Mouse (Mus musculus) left cerebral cortex, postnatal 10 days (tissue): ENCODE measurements around the gene Tspear. TPM values are rescaled to one million over a fixed set of nuclear protein-coding genes. Genes with fewer than 3 reads are reported as not detected.

Experiments used
- DNase-seq, 2 experiments: peaks; one replicate each; pipeline ENCODE4 v3.0.0; 2021 to 2022; ENCODE audit warnings: low spot score in 2 of 2, mixed read lengths in 1 of 2; ENCODE audit errors: extremely low spot score in 1 of 2
- intact Hi-C: fragments of 180-260 bp; cut with DNase I; formaldehyde crosslinking; loops from one replicate; pipeline ENCODE4 v1.15.1; 2025
- microRNA-seq: library from miRNA; unstranded; fragments of <30 nt; microRNA quantifications from one replicate; pipeline ENCODE4 v1.2.0, GENCODE M21; 2022
- total RNA-seq, 2 experiments: library from RNA; stranded (reverse); gene quantifications; 2 replicates each; pipeline ENCODE4 v1.2.3; 2021

Gene Tspear
- total RNA-seq, 2 experiments from 2014 or later, result 0.18 TPM; not detected in 1

DNA sequence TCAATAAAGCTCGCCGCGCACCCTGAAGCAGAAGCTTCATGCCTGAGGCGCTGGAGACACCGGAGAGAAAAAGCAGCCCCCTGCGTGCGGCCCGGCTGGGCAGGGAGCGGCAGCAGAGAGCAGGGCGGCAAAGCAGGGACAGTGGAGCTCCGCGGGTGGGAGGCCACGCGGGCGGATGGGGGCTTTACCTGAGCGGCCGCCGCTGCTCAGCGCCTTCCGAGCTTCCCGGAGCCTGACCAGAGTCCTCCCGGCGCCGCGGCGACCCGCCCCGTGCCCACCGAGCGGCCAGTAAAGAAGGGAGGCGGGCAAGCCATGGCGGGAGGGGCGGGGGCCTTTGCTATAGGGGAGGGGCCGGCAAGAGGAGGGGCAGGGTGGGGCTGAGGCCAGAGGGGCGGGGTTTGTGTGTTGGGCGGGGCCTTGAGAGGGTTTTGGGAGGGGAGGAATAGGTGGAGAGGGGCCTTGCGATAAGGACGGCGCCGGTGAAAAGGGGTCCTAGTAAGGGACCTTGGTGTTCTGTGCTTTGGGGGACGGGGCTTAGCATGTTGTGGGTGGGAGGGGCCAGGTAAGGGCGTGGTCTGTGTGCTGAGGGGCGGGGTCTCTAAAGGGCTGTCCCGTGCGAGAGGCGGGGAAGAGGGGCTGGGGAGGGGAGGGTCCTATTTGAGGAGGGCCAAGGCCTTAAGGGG is 216.0 kb downstream of the Tspear start, which contains the start of gene Lrrc3:
Gene Lrrc3 (minus strand): TSS at position 326 of the 683 bp plus-strand sequence.
- DNase-seq, result peak; percentile 49 to 77
- intact Hi-C loops, result no loop called here

DNA sequence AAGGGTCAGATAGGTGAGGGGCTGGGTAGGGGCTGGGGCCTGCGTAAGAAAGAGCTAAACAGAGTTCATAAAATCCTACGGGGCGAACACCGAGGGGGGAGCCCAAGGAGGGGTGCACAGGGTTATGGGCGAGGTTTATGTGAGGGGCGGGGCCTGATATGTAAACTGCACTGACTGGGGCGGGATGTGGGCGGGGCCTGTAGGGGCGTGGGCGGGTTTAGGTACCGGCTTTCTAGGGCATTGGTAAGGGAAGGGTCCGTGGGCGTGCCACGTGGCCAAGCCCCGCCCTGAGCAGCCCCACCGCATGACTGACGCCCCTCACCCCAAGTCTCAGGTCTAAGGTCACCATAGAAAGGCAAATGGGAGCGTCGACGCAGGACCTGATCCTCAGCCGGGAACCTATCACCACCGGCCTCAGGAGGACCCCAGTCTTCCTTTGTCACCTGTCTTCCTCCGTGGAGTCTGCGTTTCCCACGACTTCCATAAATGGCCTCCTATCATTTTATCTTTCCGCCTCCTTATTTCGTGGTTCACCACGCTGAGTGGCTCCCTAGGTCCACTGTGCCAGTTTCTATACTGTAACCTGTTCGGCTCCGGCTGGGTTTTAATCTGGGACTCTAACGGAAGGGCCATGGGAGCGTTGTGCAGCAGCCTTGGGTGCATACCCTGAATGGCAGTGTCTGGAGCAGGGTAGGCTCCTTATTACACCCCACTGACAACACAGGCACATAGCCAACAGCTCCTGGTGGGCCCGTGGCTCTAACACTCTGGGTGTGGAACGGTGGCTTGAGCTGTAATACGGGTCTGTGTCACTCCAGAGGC is 216.7 kb downstream of the Tspear start:
- peak; percentile 79 to 86 for DNase-seq
- intact Hi-C loops, result no loop called here

DNA sequence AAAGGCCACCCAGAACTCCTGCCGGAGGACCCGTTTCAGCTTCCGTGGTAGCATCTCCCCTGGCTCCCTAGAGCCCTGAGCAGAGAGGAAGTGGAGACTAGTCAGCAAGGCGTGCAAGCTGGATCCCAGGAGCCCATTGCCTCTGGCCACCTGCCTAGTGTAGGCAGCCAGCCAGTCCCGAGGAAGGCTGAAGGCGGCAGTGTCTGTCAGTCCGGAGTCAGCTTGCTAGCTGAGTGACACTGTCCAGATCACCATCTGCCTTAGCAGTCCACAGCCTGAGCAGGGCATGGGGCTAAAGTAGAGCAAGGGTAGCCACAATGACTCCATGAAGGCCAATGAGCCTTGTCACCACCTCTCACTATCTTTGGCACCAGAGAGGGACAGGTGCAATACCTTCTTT is 226.2 kb downstream of the Tspear start:
- intact Hi-C loops, result no loop called here

DNA sequence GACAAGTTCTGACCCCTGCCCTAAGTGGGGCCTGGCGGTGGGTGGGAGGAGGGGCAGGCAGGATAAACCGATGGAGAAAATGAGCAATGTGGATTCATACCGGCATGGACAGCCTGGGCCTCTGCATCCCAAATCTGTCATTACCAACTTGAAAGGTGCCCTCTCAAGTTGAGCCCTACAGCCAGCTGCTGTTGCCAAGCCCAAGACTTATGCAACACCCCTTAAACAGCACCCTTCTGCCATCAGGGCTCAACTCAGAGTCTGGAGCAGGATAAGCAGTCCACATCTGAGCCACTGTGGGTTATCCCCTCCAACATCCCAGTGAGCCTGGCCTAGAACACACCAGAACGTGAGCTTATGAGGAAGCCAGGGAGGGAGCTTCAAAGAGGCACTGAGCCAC is 226.9 kb downstream of the Tspear start:
- intact Hi-C loops, result no loop called here
- no peak for DNase-seq

More for the DNA sequence above, 226.2 kb downstream of the Tspear start:
- no peak for DNase-seq

DNA sequence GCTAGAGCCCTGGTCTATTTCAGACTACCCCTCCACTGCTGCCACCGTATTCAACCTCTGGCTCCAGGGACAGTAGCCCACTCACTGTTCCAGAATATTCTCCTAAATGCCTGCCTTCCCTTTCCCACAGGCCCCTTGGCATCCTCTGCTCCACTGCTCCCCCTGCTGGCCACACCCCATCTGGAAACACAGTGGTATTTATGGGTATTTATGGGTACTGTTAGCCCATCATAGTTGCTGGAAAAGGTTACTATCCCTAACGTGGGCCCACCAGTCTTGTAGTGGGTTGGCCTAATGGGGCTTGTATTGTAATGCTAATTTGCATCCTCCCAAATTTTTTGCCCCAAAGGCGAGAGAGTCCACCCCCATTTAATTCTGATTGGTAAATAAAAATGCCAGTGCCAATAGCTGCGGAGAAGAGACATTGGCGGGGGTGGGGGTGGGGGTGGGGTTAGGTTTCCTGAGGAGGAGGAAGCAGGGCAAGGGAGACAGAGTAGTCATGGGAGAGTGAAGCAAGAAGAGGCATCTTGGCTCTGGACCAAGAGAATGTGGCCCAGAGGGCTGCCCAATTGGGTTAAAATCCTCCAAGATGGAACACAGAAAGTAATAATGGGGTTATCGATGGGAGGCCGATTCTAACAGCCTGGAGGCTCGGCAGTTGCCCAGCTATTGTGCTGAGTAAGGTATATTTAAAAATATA is 230.4 kb downstream of the Tspear start:
- intact Hi-C loops, result no loop called here
- DNase-seq, result no peak

DNA sequence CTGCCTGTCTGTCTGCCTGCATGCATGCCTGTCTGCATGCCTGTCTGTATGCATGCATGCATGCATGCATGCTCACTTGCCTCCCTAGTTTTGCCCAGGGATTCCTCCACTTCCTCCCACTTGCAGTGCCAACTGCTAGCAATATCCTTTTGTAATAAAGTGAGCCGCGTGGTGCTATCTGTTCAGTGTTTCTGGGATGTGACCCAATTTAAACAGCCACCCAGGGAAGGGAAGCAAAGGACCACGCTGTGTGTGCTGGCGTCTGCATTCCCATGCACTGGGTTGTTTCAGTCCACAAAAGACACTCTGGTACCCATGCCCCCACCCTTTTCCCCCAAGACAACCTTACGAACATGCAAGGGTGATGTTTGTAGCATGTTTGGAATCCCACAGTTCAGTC is 234.6 kb downstream of the Tspear start:
- intact Hi-C loops, result no loop called here
- no peak for DNase-seq

DNA sequence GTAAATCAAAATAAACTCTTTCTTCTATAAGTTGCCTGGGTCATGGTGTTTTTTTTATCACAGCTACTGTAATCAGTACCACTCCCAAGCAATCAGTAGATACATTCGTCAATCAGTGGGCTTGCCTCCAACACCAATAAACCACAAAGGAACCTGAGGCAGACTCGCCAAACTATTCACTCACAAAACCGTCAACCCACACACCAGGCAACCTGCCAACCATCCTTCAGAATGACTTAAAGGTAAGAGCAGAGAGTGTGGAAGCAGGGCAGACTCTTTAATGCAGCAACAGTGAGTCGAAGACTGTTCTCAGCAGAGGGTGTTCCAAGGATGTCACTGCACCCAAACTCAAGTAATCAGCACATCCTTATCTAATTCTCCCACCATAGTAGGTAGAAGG is 236.3 kb downstream of the Tspear start:
- DNase-seq, result no peak
- intact Hi-C loops, result no loop called here

DNA sequence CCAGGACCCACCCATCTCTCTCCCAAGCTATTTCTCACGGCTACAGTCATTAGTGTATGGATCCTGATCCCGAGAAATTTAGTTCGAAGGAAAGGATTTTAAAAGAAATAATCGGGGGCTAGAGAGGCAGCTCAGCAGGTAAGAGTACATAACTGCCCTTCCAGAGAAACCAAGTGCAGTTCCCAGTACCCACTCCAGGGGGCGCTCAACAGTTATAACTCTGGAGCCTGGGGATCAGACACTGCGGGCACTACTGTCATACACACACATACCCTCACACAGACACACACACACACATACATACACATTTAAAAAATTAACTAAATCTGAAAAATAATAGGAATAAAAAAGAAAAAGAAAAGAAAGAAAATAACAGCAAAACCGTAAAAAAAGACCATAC is 239.8 kb downstream of the Tspear start:
- peak in 1 of 2 experiments; percentile 52 for DNase-seq
- intact Hi-C loops, result no loop called here

DNA sequence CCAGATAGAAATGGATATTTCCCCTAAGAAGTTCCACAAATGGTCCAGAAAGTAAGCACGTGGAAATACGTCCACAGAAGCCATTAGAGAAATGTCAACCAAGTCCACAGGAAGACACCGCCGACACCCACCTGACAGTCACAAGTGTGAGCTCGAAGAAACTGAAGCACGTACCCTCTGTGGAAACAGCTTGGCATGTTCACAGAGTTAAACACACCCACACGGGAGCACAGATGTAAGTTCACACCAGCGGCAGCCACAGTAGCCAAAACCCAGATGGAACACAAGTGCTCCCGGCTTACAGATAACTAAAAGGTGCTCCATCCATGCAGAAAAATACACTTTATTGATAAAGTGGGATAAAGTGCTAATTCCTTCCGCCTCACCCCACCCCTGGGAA is 241.0 kb downstream of the Tspear start:
- DNase-seq, result no peak
- intact Hi-C loops, result no loop called here

Small RNAs within 50 kb of the gene (microRNA-seq; reads per million reads assigned to microRNA genes)
- 75.0 reads per million, percentile 53 among the genes with 10 or more reads in this experiment for gene Mir1930

Other genes starting within 250 kb of the Tspear start
- 10 to 100 TPM; 31.2 to 32.0 TPM for gene Fam207a, start 170.8 kb upstream of the Tspear start, total RNA-seq
- 1 to 10 TPM; 2.0 to 2.4 TPM for gene Itgb2, start 156.3 kb upstream of the Tspear start, total RNA-seq
- 10 to 100 TPM; 59.2 to 66.9 TPM for gene Pttg1ip, start 104.8 kb upstream of the Tspear start, total RNA-seq
- 100 to 1,000 TPM; 142 to 154 TPM for gene Sumo3, start 80.5 kb upstream of the Tspear start, total RNA-seq
- gene Gm49325, start 80.4 kb upstream of the Tspear start, total RNA-seq, result 10 to 100 TPM; 18.5 to 22.8 TPM
- 10 to 100 TPM; 32.6 to 39.9 TPM for gene Ube2g2, start 64.3 kb upstream of the Tspear start, total RNA-seq
- gene Gm19402, start 4.2 kb downstream of the Tspear start, total RNA-seq, result not detected
- not detected for gene Gm9508, start 10.7 kb downstream of the Tspear start, total RNA-seq
- not detected for gene Gm10272, start 20.1 kb downstream of the Tspear start, total RNA-seq
- gene Gm10024, start 24.9 kb downstream of the Tspear start, total RNA-seq, result not detected
- gene Gm10142, start 29.2 kb downstream of the Tspear start, total RNA-seq, result not detected
- gene Krtap12-1, start 34.0 kb downstream of the Tspear start, total RNA-seq, result not detected
- gene Gm10100, start 39.9 kb downstream of the Tspear start, total RNA-seq, result not detected
- not detected for gene Gm18596, start 56.1 kb downstream of the Tspear start, total RNA-seq
- gene Gm9736, start 64.8 kb downstream of the Tspear start, total RNA-seq, result not detected
- not detected for gene Gm3233, start 73.1 kb downstream of the Tspear start, total RNA-seq
- not detected for gene Gm3238, start 84.8 kb downstream of the Tspear start, total RNA-seq
- gene Gm7138, start 90.4 kb downstream of the Tspear start, total RNA-seq, result not detected
- not detected for gene Gm3250, start 96.0 kb downstream of the Tspear start, total RNA-seq
- not detected for gene Gm7137, start 101.6 kb downstream of the Tspear start, total RNA-seq
- gene Gm9639, start 108.5 kb downstream of the Tspear start, total RNA-seq, result not detected
- not detected for gene Gm19668, start 112.6 kb downstream of the Tspear start, total RNA-seq
- gene Gm9507, start 125.3 kb downstream of the Tspear start, total RNA-seq, result not detected
- not detected for gene Gm2696, start 128.1 kb downstream of the Tspear start, total RNA-seq
- not detected for gene Krtap10-4, start 140.5 kb downstream of the Tspear start, total RNA-seq
- gene Krtap10-10, start 149.4 kb downstream of the Tspear start, total RNA-seq, result not detected
- not detected for gene Gm36176, start 160.2 kb downstream of the Tspear start, total RNA-seq
- not detected for gene Gm10318, start 166.3 kb downstream of the Tspear start, total RNA-seq
- gene Gm3285, start 175.4 kb downstream of the Tspear start, total RNA-seq, result not detected
- 10 to 100 TPM; 31.7 to 33.5 TPM for gene Lrrc3, start 216.0 kb downstream of the Tspear start, total RNA-seq